Mouse (Mus musculus) testis, adult 2 months (tissue): ENCODE results near the gene Anp32a.

Experiments used
- CTCF ChIP-seq: fragments of 200-500 bp; IDR thresholded peaks from 2 replicates; pipeline ENCODE4 v1.5.1; 2012; ENCODE audit warnings: low read depth, mild to moderate bottlenecking, inconsistent platforms, low read length, moderate library complexity; ENCODE audit not compliant: control insufficient read depth, insufficient read depth, insufficient replicate concordance
- POLR2A ChIP-seq: fragments of 200-500 bp; IDR thresholded peaks from 2 replicates; pipeline ENCODE4 v1.6.1; 2012; ENCODE audit warnings: low read depth, mild to moderate bottlenecking, inconsistent platforms, low read length, moderate library complexity; ENCODE audit not compliant: control insufficient read depth

DNA sequence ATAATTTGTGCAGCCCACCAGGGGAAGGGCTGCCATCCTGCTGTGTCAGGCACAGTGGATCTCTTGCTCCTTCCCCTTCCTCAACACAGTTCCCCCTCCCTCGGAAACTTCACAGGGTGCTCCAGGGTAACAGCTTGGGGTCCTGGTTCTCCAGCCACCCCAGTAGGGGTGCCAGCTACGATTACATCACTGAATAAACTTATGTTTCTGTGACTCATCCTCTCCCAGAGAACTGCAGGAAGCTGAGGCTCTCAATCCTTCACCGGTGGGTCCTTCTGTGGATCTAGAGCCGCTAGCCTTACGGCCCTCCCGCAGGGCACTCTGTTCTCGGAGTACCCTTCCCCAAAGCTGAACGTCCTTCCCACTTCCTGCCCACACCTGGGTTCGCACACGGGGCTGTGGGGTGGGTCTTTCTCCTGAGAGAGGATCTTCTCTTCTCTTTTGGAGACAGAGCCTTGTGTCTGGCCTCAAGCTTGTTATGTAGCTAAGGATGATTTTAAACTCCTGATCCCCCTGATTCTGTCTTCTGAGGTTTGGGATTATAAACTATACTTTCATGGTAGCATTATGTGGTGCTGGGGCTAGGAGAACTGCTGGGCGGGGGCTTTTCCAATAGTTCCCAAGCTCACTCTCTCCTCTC, 59.6 kb downstream of the Anp32a start:
- TF ChIP-seq CTCF (no peak), POLR2A (no peak)
